Mouse (Mus musculus) liver, adult 2 months (tissue): ENCODE measurements around the gene Tmprss11f.

ENCODE experiments used
- CTCF ChIP-seq: fragments of 200-500 bp; IDR thresholded peaks from 2 replicates; pipeline ENCODE4 v1.5.1; 2011; ENCODE audit warnings: low read depth, low read length, control low read depth
- POLR2A ChIP-seq: fragments of 200-500 bp; IDR thresholded peaks from 2 replicates; pipeline ENCODE4 v1.6.1; 2011; ENCODE audit warnings: low read length, control low read depth; ENCODE audit not compliant: insufficient read depth; ENCODE audit errors: extremely low read depth

GRCm38 (mm10) chr5:86585896-86586295 lies 46.3 kb downstream of the Tmprss11f start:
- no peak for TF ChIP-seq POLR2A
- TF ChIP-seq CTCF: no peak
